Mouse (Mus musculus): ENCODE measurements around the gene Rae1.

DNA sequence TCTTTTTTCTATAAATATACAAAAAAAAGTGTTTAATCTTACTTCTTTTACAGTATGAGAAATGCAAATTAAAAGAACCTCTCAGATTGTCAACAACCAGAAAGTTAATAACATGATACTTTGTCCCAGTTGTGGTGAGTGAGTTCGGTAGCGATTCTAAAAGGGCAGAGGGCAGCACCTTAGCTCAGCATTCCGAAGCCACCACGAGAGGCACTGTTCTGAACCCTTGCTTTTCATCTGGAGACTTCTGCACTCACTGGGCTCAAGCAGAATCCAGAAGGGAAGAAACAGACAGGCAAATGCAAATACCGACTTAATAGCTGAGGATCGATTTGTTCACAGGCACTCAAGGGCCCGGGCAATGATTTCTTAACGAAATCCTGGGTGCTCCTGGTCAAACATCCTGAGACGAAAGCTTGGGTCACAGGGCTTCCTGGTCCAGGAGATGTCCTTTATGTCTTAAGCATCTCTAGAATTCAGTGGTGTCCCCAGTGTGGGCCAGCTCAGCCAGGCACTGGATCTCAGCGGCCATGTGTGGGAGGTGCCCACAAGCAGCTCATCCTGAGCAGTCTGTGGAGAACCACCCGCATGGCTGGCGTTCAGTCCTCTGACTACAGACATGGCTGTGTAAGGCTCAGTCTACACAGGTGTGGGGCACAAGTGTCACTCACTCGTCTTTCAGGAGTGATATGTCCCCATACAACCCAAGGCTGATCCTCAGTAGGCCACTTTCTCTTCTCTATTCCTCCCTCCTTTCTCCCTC is 40.7 kb upstream of the Rae1 start:
- TF ChIP-seq CTCF (IDR thresholded peaks at IDR 0.05; ENCODE audit: low read depth) (no peak), EP300 (IDR thresholded peaks at IDR 0.05; ENCODE audit: low read depth) (no peak)

Data from liver, embryonic 14.5 days (tissue).